Mouse (Mus musculus) embryonic facial prominence, embryonic 11.5 days (tissue): Measurements from ENCODE around the gene Krt78. TPM values are rescaled to one million over a fixed set of nuclear protein-coding genes. Genes with fewer than 3 reads are reported as not detected.

Source experiments
- polyA plus RNA-seq: library from polyadenylated mRNA; unstranded; fragments of >200 nt; fragmentation: Nextera tagmentation; extraction: Ambion mirVana; gene quantifications from 2 replicates; pipeline ENCODE4 v1.2.1, GENCODE M21; 2014

Krt78 gene
- polyA plus RNA-seq, 1 experiment from 2014 or later, result 0.10 TPM

Other genes with a start within 250 kb of the Krt78 start
- gene Krt5, start 241.4 kb downstream of the Krt78 start, polyA plus RNA-seq, result 6.6 and 7.3 TPM in 2 replicates
- not detected in 2 replicates for gene Krt71, start 211.2 kb downstream of the Krt78 start, polyA plus RNA-seq
- not detected in 2 replicates for gene Krt72, start 167.8 kb downstream of the Krt78 start, polyA plus RNA-seq
- not detected in 2 replicates for gene Krt73, start 151.9 kb downstream of the Krt78 start, polyA plus RNA-seq
- not detected in 2 replicates for gene Krt2, start 136.1 kb downstream of the Krt78 start, polyA plus RNA-seq
- 1.3 and 1.7 TPM in 2 replicates for gene Krt1, start 103.5 kb downstream of the Krt78 start, polyA plus RNA-seq
- gene Krt77, start 84.6 kb downstream of the Krt78 start, polyA plus RNA-seq, result not detected in 2 replicates
- gene Krt76, start 61.4 kb downstream of the Krt78 start, polyA plus RNA-seq, result not detected in 2 replicates
- not detected in 2 replicates for gene Krt4, start 29.6 kb downstream of the Krt78 start, polyA plus RNA-seq
- 0.35 TPM in 1 of 2 replicates, not detected in the other for gene Krt79, start 14.0 kb downstream of the Krt78 start, polyA plus RNA-seq
- 47.9 and 53.4 TPM in 2 replicates for gene Krt8, start 50.2 kb upstream of the Krt78 start, polyA plus RNA-seq
- gene Krt18, start 73.9 kb upstream of the Krt78 start, polyA plus RNA-seq, result 57.9 and 75.1 TPM in 2 replicates
- gene Eif4b, start 119.5 kb upstream of the Krt78 start, polyA plus RNA-seq, result 121 and 130 TPM in 2 replicates
- 14.0 and 14.4 TPM in 2 replicates for gene Tns2, start 146.1 kb upstream of the Krt78 start, polyA plus RNA-seq
- 8.2 and 9.3 TPM in 2 replicates for gene Spryd3, start 181.9 kb upstream of the Krt78 start, polyA plus RNA-seq
- 0.70 TPM in 1 of 2 replicates, not detected in the other for gene Igfbp6, start 190.1 kb upstream of the Krt78 start, polyA plus RNA-seq
- 0.10 TPM in 1 of 2 replicates, not detected in the other for gene Soat2, start 196.2 kb upstream of the Krt78 start, polyA plus RNA-seq
- 68.1 and 68.9 TPM in 2 replicates for gene Zfp740, start 249.0 kb upstream of the Krt78 start, polyA plus RNA-seq